Mouse (Mus musculus): Measurements from ENCODE around the gene Runx2.

GRCm38 (mm10) chr17:44827964-44828363 lies 13.4 kb upstream of the Runx2 start:
- TF ChIP-seq CTCF (IDR thresholded peaks at IDR 0.05; ENCODE audit: borderline replicate concordance, insufficient read depth, low read length) (no peak), POLR2A (IDR thresholded peaks at IDR 0.05; ENCODE audit: low read depth, low read length) (no peak)

All from embryonic fibroblast, embryonic 13.5 days (primary cell).